Mouse (Mus musculus): Measurements from ENCODE around the gene Gm13277.
"Not testable (repeated sequence)": the region's sequence is repeated elsewhere in the genome, so short reads cannot be mapped to it uniquely, and the experiment has no call there.

Gm13277 gene

DNA sequence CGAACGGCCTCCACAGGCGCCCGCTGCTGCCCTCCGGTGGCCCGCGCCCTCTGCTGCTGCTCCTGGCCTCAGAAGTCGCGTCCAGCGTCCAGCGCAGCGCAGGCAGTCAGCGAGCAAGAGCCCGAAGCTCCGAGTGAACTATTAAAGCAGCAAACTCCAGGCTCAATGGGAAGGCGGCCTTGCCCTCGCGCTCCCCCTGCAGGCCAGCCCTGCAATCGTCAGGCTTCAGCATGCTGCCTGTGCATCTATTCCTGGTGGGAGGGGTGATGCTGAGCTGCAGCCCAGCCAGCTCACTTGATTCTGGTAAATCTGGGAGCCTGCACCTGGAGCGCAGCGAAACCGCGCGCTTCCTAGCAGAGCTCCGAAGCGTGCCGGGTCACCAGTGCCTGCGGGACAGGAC is at the start of gene Gm13277:
Gene Gm13277, plus strand, starts transcription at position 231 of the 400 bp plus-strand sequence.
- not testable (repeated sequence) for DNase-seq (ENCODE audit: low read depth, low spot score)

- DNase-seq (ENCODE audit: low read depth, low spot score), result no peak
Measured at GRCm38 (mm10) chr4:88739036-88739435, 49.4 kb upstream of the Gm13277 start.

GRCm38 (mm10) chr4:88741426-88741825 is 47.0 kb upstream of the Gm13277 start:
- DNase-seq (ENCODE audit: low read depth, low spot score), result no peak

- no peak for DNase-seq (ENCODE audit: low read depth, low spot score)
Measured at GRCm38 (mm10) chr4:88742771-88743371, 45.6 kb upstream of the Gm13277 start.

GRCm38 (mm10) chr4:88744207-88744606 is 44.2 kb upstream of the Gm13277 start:
- no peak for DNase-seq (ENCODE audit: low read depth, low spot score)

GRCm38 (mm10) chr4:88749926-88750325 is 38.5 kb upstream of the Gm13277 start:
- DNase-seq (ENCODE audit: low read depth, low spot score), result no peak

- DNase-seq (ENCODE audit: low read depth, low spot score), result not testable (repeated sequence)
Measured at GRCm38 (mm10) chr4:88754818-88755340, 33.6 kb upstream of the Gm13277 start, which contains the start of gene Gm13271. TSS of gene Gm13271 (plus strand) at chr4:88754868.

DNA sequence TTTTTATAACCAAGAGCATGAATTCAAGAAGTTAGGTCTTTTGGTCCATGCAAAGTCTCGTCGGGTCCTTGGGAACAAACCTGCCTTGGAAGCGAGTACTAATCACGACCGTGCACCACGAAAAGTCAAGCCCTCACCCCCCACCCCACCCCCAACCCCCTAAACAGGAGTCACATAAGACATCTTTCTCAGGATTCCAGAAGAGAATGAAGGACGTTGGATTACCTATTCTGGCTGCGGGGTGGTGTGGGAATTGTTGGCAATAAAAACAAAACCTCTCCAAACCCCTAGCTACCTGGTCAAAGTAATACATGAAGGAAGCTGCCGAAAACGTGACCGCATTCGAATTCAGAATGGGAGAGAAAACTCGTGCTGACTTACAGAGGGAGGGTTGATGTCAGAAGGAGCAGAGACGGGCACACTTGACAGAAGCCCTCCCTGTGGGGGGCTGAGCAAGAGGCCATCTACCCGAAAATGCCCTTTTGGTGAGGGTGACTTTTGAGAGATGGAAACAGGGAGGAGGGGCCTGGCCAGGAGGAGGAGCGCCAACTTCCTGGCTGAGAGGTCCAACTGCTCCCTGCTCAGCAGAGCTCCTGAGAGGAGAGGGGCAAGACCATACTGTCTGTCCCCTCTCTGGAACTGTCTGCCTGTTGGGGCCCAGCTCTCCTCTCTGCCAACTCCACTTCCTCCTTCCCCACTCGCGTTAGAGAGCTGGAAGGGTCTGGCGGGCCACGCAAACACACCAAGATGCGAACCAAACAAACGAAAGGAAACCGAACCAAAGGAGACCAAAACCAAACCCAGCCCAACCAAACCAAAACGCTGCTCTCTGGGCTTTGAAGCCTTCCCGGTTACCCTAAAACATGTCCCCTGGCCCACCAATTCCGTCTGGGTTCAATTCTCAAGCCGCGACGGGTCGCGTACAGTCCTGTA is 31.6 kb upstream of the Gm13277 start:
- DNase-seq (ENCODE audit: low read depth, low spot score), result not testable (repeated sequence)

DNA sequence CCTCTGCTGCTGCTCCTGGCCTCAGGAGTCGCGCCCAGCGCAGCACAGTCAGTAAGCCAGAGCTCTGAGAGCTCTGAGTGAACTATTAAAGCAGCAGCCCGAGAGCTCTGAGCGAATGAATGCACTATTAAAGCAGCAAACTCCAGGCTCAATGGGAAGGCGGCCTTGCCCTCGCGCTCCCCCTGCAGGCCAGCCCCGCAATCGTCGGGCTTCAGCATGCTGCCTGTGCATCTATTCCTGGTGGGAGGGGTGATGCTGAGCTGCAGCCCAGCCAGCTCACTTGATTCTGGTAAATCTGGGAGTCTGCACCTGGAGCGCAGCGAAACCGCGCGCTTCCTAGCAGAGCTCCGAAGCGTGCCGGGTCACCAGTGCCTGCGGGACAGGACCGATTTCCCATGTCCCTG is 30.8 kb upstream of the Gm13277 start:
- peak; percentile 68 for DNase-seq (ENCODE audit: low read depth, low spot score)

- DNase-seq (ENCODE audit: low read depth, low spot score), result not testable (repeated sequence)
Measured at GRCm38 (mm10) chr4:88758751-88759150, 29.7 kb upstream of the Gm13277 start.

DNA sequence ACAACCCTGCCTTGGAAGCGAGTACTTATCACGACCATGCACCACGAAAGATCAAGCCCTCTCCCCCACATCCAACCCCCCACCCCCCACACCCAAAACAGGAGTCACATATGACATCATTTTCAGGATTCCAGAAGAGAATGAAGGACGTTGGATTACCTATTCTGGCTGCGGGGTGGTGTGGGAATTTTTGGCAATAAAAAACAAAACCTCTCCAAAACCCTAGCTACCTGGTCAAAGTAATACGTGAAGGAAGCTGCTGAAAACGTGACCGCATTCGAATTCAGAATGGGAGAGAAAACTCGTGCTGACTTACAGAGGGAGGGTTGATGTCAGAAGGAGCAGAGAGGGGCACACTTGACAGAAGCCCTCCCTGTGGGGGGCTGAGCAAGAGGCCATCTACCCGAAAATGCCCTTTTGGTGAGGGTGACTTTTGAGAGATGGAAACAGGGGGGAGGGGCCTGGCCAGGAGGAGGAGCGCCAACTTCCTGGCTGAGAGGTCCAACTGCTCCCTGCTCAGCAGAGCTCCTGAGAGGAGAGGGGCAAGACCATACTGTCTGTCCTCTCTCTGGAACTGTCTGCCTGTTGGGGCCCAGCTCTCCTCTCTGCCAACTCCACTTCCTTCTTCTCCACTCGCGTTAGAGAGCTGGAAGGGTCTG is 28.7 kb upstream of the Gm13277 start, which contains the start of gene Gm13283:
Gene Gm13283, plus strand, starts transcription at position 510 of the 659 bp plus-strand sequence.
- not testable (repeated sequence) for DNase-seq (ENCODE audit: low read depth, low spot score)

- peak; percentile 35 for DNase-seq (ENCODE audit: low read depth, low spot score)
Measured at GRCm38 (mm10) chr4:88760431-88760830, 28.0 kb upstream of the Gm13277 start.

GRCm38 (mm10) chr4:88761776-88762175 is 26.7 kb upstream of the Gm13277 start:
- DNase-seq (ENCODE audit: low read depth, low spot score), result not testable (repeated sequence)

GRCm38 (mm10) chr4:88762341-88762740 is 26.1 kb upstream of the Gm13277 start:
- not testable (repeated sequence) for DNase-seq (ENCODE audit: low read depth, low spot score)

DNA sequence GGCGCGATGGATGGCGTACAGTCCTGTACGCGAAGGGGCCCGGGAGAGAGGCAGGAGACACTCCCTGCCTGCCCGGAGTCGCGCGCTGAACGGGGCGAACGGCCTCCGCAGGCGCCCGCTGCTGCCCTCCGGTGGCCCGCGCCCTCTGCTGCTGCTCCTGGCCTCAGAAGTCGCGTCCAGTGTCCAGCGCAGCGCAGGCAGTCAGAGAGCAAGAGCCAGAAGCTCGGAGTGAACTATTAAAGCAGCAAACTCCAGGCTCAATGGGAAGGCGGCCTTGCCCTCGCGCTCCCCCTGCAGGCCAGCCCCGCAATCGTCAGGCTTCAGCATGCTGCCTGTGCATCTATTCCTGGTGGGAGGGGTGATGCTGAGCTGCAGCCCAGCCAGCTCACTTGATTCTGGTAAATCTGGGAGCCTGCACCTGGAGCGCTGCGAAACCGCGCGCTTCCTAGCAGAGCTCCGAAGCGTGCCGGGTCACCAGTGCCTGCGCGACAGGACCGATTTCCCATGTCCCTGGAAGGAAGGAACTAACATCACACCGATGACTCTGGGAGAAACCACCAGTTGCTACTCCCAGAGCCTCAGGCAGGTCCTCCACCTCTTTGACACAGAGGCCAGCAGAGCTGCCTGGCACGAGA is 24.9 kb upstream of the Gm13277 start:
- not testable (repeated sequence) for DNase-seq (ENCODE audit: low read depth, low spot score)

- DNase-seq (ENCODE audit: low read depth, low spot score), result not testable (repeated sequence)
Measured at GRCm38 (mm10) chr4:88773534-88773933, 14.9 kb upstream of the Gm13277 start, which contains the start of gene Gm13290. TSS of gene Gm13290 (plus strand) at chr4:88773834.

DNA sequence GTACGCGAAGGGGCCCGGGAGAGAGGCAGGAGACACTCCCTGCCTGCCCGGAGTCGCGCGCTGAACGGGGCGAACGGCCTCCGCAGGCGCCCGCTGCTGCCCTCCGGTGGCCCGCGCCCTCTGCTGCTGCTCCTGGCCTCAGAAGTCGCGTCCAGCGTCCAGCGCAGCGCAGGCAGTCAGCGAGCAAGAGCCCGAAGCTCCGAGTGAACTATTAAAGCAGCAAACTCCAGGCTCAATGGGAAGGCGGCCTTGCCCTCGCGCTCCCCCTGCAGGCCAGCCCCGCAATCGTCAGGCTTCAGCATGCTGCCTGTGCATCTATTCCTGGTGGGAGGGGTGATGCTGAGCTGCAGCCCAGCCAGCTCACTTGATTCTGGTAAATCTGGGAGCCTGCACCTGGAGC is 11.8 kb upstream of the Gm13277 start, which contains the start of gene Gm13289:
Gene Gm13289, plus strand, starts transcription at position 301 of the 400 bp plus-strand sequence.
- DNase-seq (ENCODE audit: low read depth, low spot score), result not testable (repeated sequence)

- not testable (repeated sequence) for DNase-seq (ENCODE audit: low read depth, low spot score)
Measured at GRCm38 (mm10) chr4:88779550-88779949, 8.9 kb upstream of the Gm13277 start, which contains the start of gene Gm13272. TSS of gene Gm13272 (plus strand) at chr4:88779850.

GRCm38 (mm10) chr4:88780320-88780719 is 8.1 kb upstream of the Gm13277 start:
- DNase-seq (ENCODE audit: low read depth, low spot score), result not testable (repeated sequence)

DNA sequence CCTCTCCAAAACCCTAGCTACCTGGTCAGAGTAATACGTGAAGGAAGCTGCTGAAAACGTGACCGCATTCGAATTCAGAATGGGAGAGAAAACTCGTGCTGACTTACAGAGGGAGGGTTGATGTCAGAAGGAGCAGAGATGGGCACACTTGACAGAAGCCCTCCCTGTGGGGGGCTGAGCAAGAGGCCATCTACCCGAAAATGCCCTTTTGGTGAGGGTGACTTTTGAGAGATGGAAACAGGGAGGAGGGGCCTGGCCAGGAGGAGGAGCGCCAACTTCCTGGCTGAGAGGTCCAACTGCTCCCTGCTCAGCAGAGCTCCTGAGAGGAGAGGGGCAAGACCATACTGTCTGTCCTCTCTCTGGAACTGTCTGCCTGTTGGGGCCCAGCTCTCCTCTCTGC is 6.6 kb upstream of the Gm13277 start, which contains the start of gene Ifnz:
Gene Ifnz, plus strand, starts transcription at position 301 of the 400 bp plus-strand sequence.
- DNase-seq (ENCODE audit: low read depth, low spot score), result not testable (repeated sequence)

- DNase-seq (ENCODE audit: low read depth, low spot score), result not testable (repeated sequence)
Measured at GRCm38 (mm10) chr4:88782335-88782734, 6.1 kb upstream of the Gm13277 start.

Measured in telencephalon, adult 2 months (tissue).